Mouse (Mus musculus) megakaryocyte, embryonic 14.5 days (primary cell): ENCODE data around the gene BC035947. TPM values are rescaled to one million over a fixed set of nuclear protein-coding genes. Genes with fewer than 3 reads are reported as not detected.

Source experiments
- H3K27me3 ChIP-seq: replicated peaks from 2 replicates; pipeline ENCODE3; 2012; ENCODE audit warnings: inconsistent platforms
- H3K36me3 ChIP-seq: replicated peaks from 2 replicates; pipeline ENCODE3; 2012; ENCODE audit warnings: low read length, inconsistent platforms, mixed read lengths
- H3K4me1 ChIP-seq: 2 replicates; pipeline ENCODE4 v1.6.1; 2012; ENCODE audit warnings: inconsistent platforms
- H3K4me3 ChIP-seq: replicated peaks from 2 replicates; pipeline ENCODE3; 2012; ENCODE audit warnings: moderate library complexity, mild to moderate bottlenecking, inconsistent platforms
- H3K9me3 ChIP-seq: 2 replicates; pipeline ENCODE4 v1.6.1; 2012; ENCODE audit warnings: inconsistent platforms
- FLI1 ChIP-seq: IDR thresholded peaks from 2 replicates; pipeline ENCODE4 v1.6.1; 2012; ENCODE audit warnings: low read length, inconsistent platforms, mixed read lengths
- GATA1 ChIP-seq: IDR thresholded peaks from 3 replicates; pipeline ENCODE4 v1.6.1; 2012; ENCODE audit warnings: mixed read lengths, low read length, inconsistent platforms, borderline replicate concordance
- polyA plus RNA-seq: library from polyadenylated mRNA; stranded (reverse); fragments of >175 nt; gene quantifications from 2 replicates; pipeline ENCODE4 v1.2.3, GENCODE M21; 2012; ENCODE audit warnings: low replicate concordance; ENCODE audit not compliant: insufficient read depth

Gene BC035947
- polyA plus RNA-seq, 1 experiment: not detected

- Histone ChIP-seq H3K36me3 (no peaks in the 10 kb centered on the region), H3K4me1 (peaks cover 38% of the 10 kb centered on the region), H3K9me3 (peaks cover 11% of the 10 kb centered on the region), H3K4me3 (no peak overlapping the region), H3K27me3 (no peaks in the 10 kb centered on the region)
- TF ChIP-seq FLI1 (no peak), GATA1 (no peak)
Observed at GRCm38 (mm10) chr1:78534428-78535150, 22.6 kb upstream of the BC035947 start.

GRCm38 (mm10) chr1:78532184-78532800, 20.3 kb upstream of the BC035947 start:
- Histone ChIP-seq H3K27me3 (peaks cover 6% of the 10 kb centered on the region), H3K4me1 (peaks cover 16% of the 10 kb centered on the region), H3K4me3 (no peak overlapping the region), H3K9me3 (peaks cover 11% of the 10 kb centered on the region), H3K36me3 (no peaks in the 10 kb centered on the region)
- TF ChIP-seq FLI1: no peak
- TF ChIP-seq GATA1: no peak

- peaks cover 6% of the 10 kb centered on the region for H3K27me3 ChIP-seq
- H3K4me1 ChIP-seq: peaks cover 9% of the 10 kb centered on the region
- no peak for TF ChIP-seq FLI1
- TF ChIP-seq GATA1: no peak
- H3K4me3 ChIP-seq: no peak overlapping the region
- peaks cover 11% of the 10 kb centered on the region for H3K9me3 ChIP-seq
- no peaks in the 10 kb centered on the region for H3K36me3 ChIP-seq
Observed at GRCm38 (mm10) chr1:78530500-78531215, 18.7 kb upstream of the BC035947 start.

GRCm38 (mm10) chr1:78529011-78529410, 17.1 kb upstream of the BC035947 start:
- Histone ChIP-seq H3K9me3 (peaks cover 4% of the 10 kb centered on the region), H3K36me3 (no peaks in the 10 kb centered on the region), H3K27me3 (peaks cover 6% of the 10 kb centered on the region), H3K4me3 (no peak overlapping the region), H3K4me1 (peaks cover 9% of the 10 kb centered on the region)
- TF ChIP-seq GATA1 (no peak), FLI1 (no peak)

GRCm38 (mm10) chr1:78528356-78528755, 16.4 kb upstream of the BC035947 start:
- Histone ChIP-seq H3K4me3 (no peak overlapping the region), H3K9me3 (no peaks in the 10 kb centered on the region), H3K36me3 (no peaks in the 10 kb centered on the region), H3K4me1 (peaks cover 13% of the 10 kb centered on the region), H3K27me3 (peaks cover 6% of the 10 kb centered on the region)
- TF ChIP-seq GATA1 (no peak), FLI1 (no peak)

GRCm38 (mm10) chr1:78525189-78525886, 13.4 kb upstream of the BC035947 start:
- no peaks in the 10 kb centered on the region for H3K36me3 ChIP-seq
- TF ChIP-seq GATA1 (no peak), FLI1 (no peak)
- peaks cover 3% of the 10 kb centered on the region; the same call in 1 of the 2 replicates for H3K4me1 ChIP-seq
- peaks cover 8% of the 10 kb centered on the region for H3K27me3 ChIP-seq
- H3K4me3 ChIP-seq: peak overlapping the region; percentile 38
- H3K9me3 ChIP-seq: peaks cover 15% of the 10 kb centered on the region

- peaks cover 38% of the 10 kb centered on the region for H3K9me3 ChIP-seq
- H3K36me3 ChIP-seq: no peaks in the 10 kb centered on the region
- peaks cover 6% of the 10 kb centered on the region for H3K27me3 ChIP-seq
- TF ChIP-seq GATA1: no peak
- no peak for TF ChIP-seq FLI1
- no peak overlapping the region for H3K4me3 ChIP-seq
- peaks cover 3% of the 10 kb centered on the region; the same call in 1 of the 2 replicates for H3K4me1 ChIP-seq
Observed at GRCm38 (mm10) chr1:78518907-78519306, 6.9 kb upstream of the BC035947 start.

GRCm38 (mm10) chr1:78512756-78513155, 798 bp upstream of the BC035947 start:
- H3K4me1 ChIP-seq: peaks cover 6% of the 10 kb centered on the region; the same call in 1 of the 2 replicates
- no peak overlapping the region for H3K4me3 ChIP-seq
- peaks cover 23% of the 10 kb centered on the region for H3K9me3 ChIP-seq
- TF ChIP-seq FLI1 (no peak), GATA1 (no peak)
- H3K27me3 ChIP-seq: peaks cover 23% of the 10 kb centered on the region
- H3K36me3 ChIP-seq: no peaks in the 10 kb centered on the region

- Histone ChIP-seq H3K4me1 (peaks cover 6% of the 10 kb centered on the region; the same call in 1 of the 2 replicates), H3K27me3 (peaks cover 23% of the 10 kb centered on the region), H3K4me3 (peak within 1 kb of the TSS; percentile 59), H3K9me3 (peaks cover 9% of the 10 kb centered on the region), H3K36me3 (no peaks in the 10 kb centered on the region)
- TF ChIP-seq FLI1 (no peak), GATA1 (no peak)
Observed at GRCm38 (mm10) chr1:78510862-78511261, 1.1 kb downstream of the BC035947 start, which contains the start of gene Mogat1. Gene Mogat1 (plus strand): TSS chr1:78510991.
